Mouse (Mus musculus): Measurements from ENCODE around the gene Xrcc3.

Xrcc3 gene

GRCm38 (mm10) chr12:111814769-111815762 lies 1.4 kb upstream of the Xrcc3 start:
- DNase-seq: peak; percentile 60

- peak; percentile 15 for DNase-seq
Measured at GRCm38 (mm10) chr12:111813111-111813765, 435 bp downstream of the Xrcc3 start.

- DNase-seq: no peak
Measured at GRCm38 (mm10) chr12:111812611-111813010, 1.1 kb downstream of the Xrcc3 start.

- DNase-seq: no peak
Measured at GRCm38 (mm10) chr12:111812075-111812474, 1.6 kb downstream of the Xrcc3 start.

- peak; percentile 84 for DNase-seq
Measured at GRCm38 (mm10) chr12:111809762-111810161, 3.9 kb downstream of the Xrcc3 start.

- DNase-seq: no peak
Measured at GRCm38 (mm10) chr12:111808775-111809174, 4.9 kb downstream of the Xrcc3 start.

- DNase-seq: peak; percentile 39
Measured at GRCm38 (mm10) chr12:111803538-111803937, 10.1 kb downstream of the Xrcc3 start.

GRCm38 (mm10) chr12:111800459-111801183 lies 13.1 kb downstream of the Xrcc3 start:
- peak; percentile 25 for DNase-seq

- DNase-seq: no peak
Measured at GRCm38 (mm10) chr12:111798493-111798892, 15.2 kb downstream of the Xrcc3 start.

GRCm38 (mm10) chr12:111797251-111797650 lies 16.4 kb downstream of the Xrcc3 start:
- no peak for DNase-seq

GRCm38 (mm10) chr12:111795180-111795895 lies 18.3 kb downstream of the Xrcc3 start:
- peak; percentile 44 for DNase-seq

GRCm38 (mm10) chr12:111794526-111795179 lies 19.0 kb downstream of the Xrcc3 start:
- no peak for DNase-seq

- DNase-seq: peak; percentile 32
Measured at GRCm38 (mm10) chr12:111794102-111794501, 19.6 kb downstream of the Xrcc3 start.

GRCm38 (mm10) chr12:111791474-111792104 lies 22.1 kb downstream of the Xrcc3 start:
- DNase-seq: no peak

- no peak for DNase-seq
Measured at GRCm38 (mm10) chr12:111790631-111791030, 23.0 kb downstream of the Xrcc3 start.

- no peak for DNase-seq
Measured at GRCm38 (mm10) chr12:111790090-111790489, 23.6 kb downstream of the Xrcc3 start.

GRCm38 (mm10) chr12:111787015-111787414 lies 26.7 kb downstream of the Xrcc3 start:
- DNase-seq: no peak

GRCm38 (mm10) chr12:111785174-111785573 lies 28.5 kb downstream of the Xrcc3 start:
- DNase-seq: no peak

GRCm38 (mm10) chr12:111779544-111779943 lies 34.1 kb downstream of the Xrcc3 start:
- DNase-seq: no peak

GRCm38 (mm10) chr12:111777919-111778318 lies 35.8 kb downstream of the Xrcc3 start:
- no peak for DNase-seq

GRCm38 (mm10) chr12:111774845-111775244 lies 38.8 kb downstream of the Xrcc3 start:
- DNase-seq: no peak
